Mouse (Mus musculus) heart, embryonic 11.5 days (tissue): Measurements from ENCODE around the gene Trappc13. TPM values are rescaled to one million over a fixed set of nuclear protein-coding genes. Genes with fewer than 3 reads are reported as not detected.

Source experiments
- ATAC-seq: fragments of 200-750 bp; cut with Nextera tagmentation; replicated peaks from 2 replicates; pipeline ENCODE4 v1.8.0; 2017; ENCODE audit warnings: moderate library complexity; ENCODE audit not compliant: insufficient number of reproducible peaks, low FRiP score, low TSS enrichment
- H3K27ac ChIP-seq: fragments of 300-500 bp; sonication (generic); 2 replicates; pipeline ENCODE4 v1.5.1; 2014; ENCODE audit warnings: mild to moderate bottlenecking, low read depth, low read length
- H3K27me3 ChIP-seq: fragments of 300-500 bp; sonication (generic); 2 replicates; pipeline ENCODE4 v1.6.1; 2014; ENCODE audit warnings: mild to moderate bottlenecking, low read length, mixed read lengths; ENCODE audit not compliant: control insufficient read depth, insufficient read depth
- H3K36me3 ChIP-seq: fragments of 300-500 bp; sonication (generic); 2 replicates; pipeline ENCODE4 v1.6.1; 2014; ENCODE audit warnings: mild to moderate bottlenecking, low read length, moderate library complexity, mixed read lengths; ENCODE audit not compliant: control insufficient read depth, insufficient read depth
- H3K4me1 ChIP-seq: fragments of 300-500 bp; sonication (generic); 2 replicates; pipeline ENCODE4 v1.6.1; 2014; ENCODE audit warnings: low read length; ENCODE audit not compliant: control insufficient read depth, insufficient read depth
- H3K4me2 ChIP-seq: fragments of 300-500 bp; sonication (generic); 2 replicates; pipeline ENCODE4 v1.6.1; 2014; ENCODE audit warnings: mild to moderate bottlenecking, moderate library complexity
- H3K4me3 ChIP-seq: fragments of 300-500 bp; sonication (generic); 2 replicates; pipeline ENCODE4 v1.5.1; 2014; ENCODE audit warnings: low read depth, low read length
- H3K9ac ChIP-seq: fragments of 300-500 bp; sonication (generic); 2 replicates; pipeline ENCODE4 v1.6.1; 2014; ENCODE audit warnings: mild to moderate bottlenecking, low read depth, low read length, moderate library complexity
- H3K9me3 ChIP-seq: fragments of 300-500 bp; sonication (generic); replicated peaks from 2 replicates; pipeline ENCODE4 v1.6.1; 2016; ENCODE audit warnings: low read length; ENCODE audit not compliant: control insufficient read depth
- WGBS: fragments of 180-500 bp; shearing (Covaris S2); extraction: QIAGEN DNeasy Blood & Tissue Kit; methylation state at CpG from one replicate; pipeline ENCODE4 v1.1.7; 2014; ENCODE audit not compliant: insufficient replicate concordance; 5-methylcytosine and 5-hydroxymethylcytosine counted together
- polyA plus RNA-seq: library from polyadenylated mRNA; unstranded; fragments of >200 nt; fragmentation: Nextera tagmentation; extraction: Ambion mirVana; gene quantifications from 2 replicates; pipeline ENCODE4 v1.2.1, GENCODE M21; 2014

The Trappc13 gene
- polyA plus RNA-seq, 1 experiment from 2014 or later: 58.1 TPM

- Histone ChIP-seq H3K9ac (no peak overlapping the region), H3K9me3 (no peaks in the 10 kb centered on the region), H3K4me3 (no peak overlapping the region), H3K4me1 (peaks cover 5% of the 10 kb centered on the region), H3K4me2 (no peak overlapping the region), H3K27me3 (no peaks in the 10 kb centered on the region), H3K36me3 (peaks cover 2% of the 10 kb centered on the region; the same call in 1 of the 2 replicates), H3K27ac (no peak overlapping the region)
- no peak for ATAC-seq
Observed at GRCm38 (mm10) chr13:104172498-104172897, 5.8 kb downstream of the Trappc13 start.

- Histone ChIP-seq H3K4me1 (peaks cover 3% of the 10 kb centered on the region; the same call in 1 of the 2 replicates), H3K36me3 (peaks cover 2% of the 10 kb centered on the region; the same call in 1 of the 2 replicates), H3K27ac (no peak overlapping the region), H3K4me2 (no peak overlapping the region), H3K4me3 (no peak overlapping the region), H3K9me3 (no peaks in the 10 kb centered on the region), H3K27me3 (no peaks in the 10 kb centered on the region), H3K9ac (no peak overlapping the region)
- no peak for ATAC-seq
- 93% methylated on average over 5 of the region's 5 CpGs for WGBS
Observed at GRCm38 (mm10) chr13:104171711-104172110, 6.6 kb downstream of the Trappc13 start.

DNA sequence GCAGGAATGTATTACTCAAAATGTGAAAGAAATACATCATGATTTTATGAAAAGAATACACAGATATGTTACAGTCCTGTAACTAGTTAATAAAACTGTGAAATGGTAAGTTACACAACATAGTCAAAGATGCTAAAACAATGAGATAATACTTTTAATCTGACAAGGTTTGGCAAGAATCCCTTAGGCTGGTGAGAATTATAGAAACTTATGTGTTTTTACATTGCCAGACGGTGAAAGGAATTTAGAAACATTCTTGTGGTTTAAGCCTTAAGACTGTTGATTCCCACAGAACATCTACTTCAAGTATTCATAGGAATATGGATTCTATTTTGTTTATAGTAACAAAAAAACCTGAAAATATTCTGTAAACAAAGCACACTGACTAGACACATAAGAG lies 22.6 kb downstream of the Trappc13 start:
- H3K4me1 ChIP-seq: no peaks in the 10 kb centered on the region
- no peak overlapping the region for H3K4me3 ChIP-seq
- H3K9me3 ChIP-seq: no peaks in the 10 kb centered on the region
- WGBS: 89% methylated on average over 1 of the region's 1 CpGs
- no peaks in the 10 kb centered on the region for H3K27me3 ChIP-seq
- no peak overlapping the region for H3K4me2 ChIP-seq
- no peak overlapping the region for H3K27ac ChIP-seq
- peaks cover 7% of the 10 kb centered on the region for H3K36me3 ChIP-seq
- no peak overlapping the region for H3K9ac ChIP-seq
- ATAC-seq: no peak

GRCm38 (mm10) chr13:104155106-104155505 lies 23.2 kb downstream of the Trappc13 start:
- Histone ChIP-seq H3K27me3 (no peaks in the 10 kb centered on the region), H3K4me2 (no peak overlapping the region), H3K27ac (no peak overlapping the region), H3K9ac (no peak overlapping the region), H3K9me3 (no peaks in the 10 kb centered on the region), H3K4me1 (no peaks in the 10 kb centered on the region), H3K4me3 (no peak overlapping the region), H3K36me3 (peaks cover 7% of the 10 kb centered on the region)
- no peak for ATAC-seq
- 92% methylated on average over 7 of the region's 7 CpGs for WGBS

DNA sequence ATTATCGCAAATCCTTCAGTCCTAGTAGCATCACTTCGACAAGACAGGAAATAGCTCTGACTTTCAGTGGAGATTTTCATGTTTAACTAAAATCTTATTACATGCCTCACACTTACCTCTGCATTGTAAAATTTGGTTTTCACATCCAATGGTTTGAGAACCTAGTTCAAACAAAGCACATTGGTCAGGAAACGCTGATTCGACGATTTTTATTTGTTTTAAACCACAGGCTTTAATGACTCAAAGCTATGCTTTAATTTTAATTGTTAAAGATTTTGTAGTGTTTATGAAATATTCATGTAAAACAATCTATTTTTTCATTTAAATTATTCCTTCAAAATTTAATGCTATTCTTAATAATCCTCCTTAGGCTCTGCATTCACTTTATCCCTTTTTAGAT lies 24.1 kb downstream of the Trappc13 start:
- Histone ChIP-seq H3K36me3 (peaks cover 11% of the 10 kb centered on the region), H3K9ac (no peak overlapping the region), H3K4me1 (no peaks in the 10 kb centered on the region), H3K27ac (no peak overlapping the region), H3K27me3 (no peaks in the 10 kb centered on the region), H3K9me3 (no peaks in the 10 kb centered on the region), H3K4me2 (no peak overlapping the region), H3K4me3 (no peak overlapping the region)
- ATAC-seq: no peak
- 90% methylated on average over 5 of the region's 5 CpGs for WGBS

- Histone ChIP-seq H3K9ac (no peak overlapping the region), H3K9me3 (no peaks in the 10 kb centered on the region), H3K4me1 (no peaks in the 10 kb centered on the region), H3K27ac (no peak overlapping the region), H3K4me3 (no peak overlapping the region), H3K27me3 (no peaks in the 10 kb centered on the region), H3K4me2 (no peak overlapping the region), H3K36me3 (peaks cover 23% of the 10 kb centered on the region)
- no peak for ATAC-seq
- WGBS: 93% methylated on average over 3 of the region's 3 CpGs
Observed at GRCm38 (mm10) chr13:104145646-104146045, 32.6 kb downstream of the Trappc13 start.

- H3K4me3 ChIP-seq: no peak overlapping the region
- H3K9ac ChIP-seq: no peak overlapping the region
- no peaks in the 10 kb centered on the region for H3K4me1 ChIP-seq
- 81% methylated on average over 9 of the region's 9 CpGs for WGBS
- H3K9me3 ChIP-seq: no peaks in the 10 kb centered on the region
- no peak overlapping the region for H3K4me2 ChIP-seq
- no peak overlapping the region for H3K27ac ChIP-seq
- no peaks in the 10 kb centered on the region for H3K27me3 ChIP-seq
- ATAC-seq: no peak
- H3K36me3 ChIP-seq: peaks cover 23% of the 10 kb centered on the region
Observed at GRCm38 (mm10) chr13:104144871-104145270, 33.4 kb downstream of the Trappc13 start.

GRCm38 (mm10) chr13:104139369-104140209 lies 38.7 kb downstream of the Trappc13 start:
- Histone ChIP-seq H3K4me3 (no peak overlapping the region), H3K9me3 (no peaks in the 10 kb centered on the region), H3K4me2 (peak overlapping the region; percentile 29; the same call in 1 of the 2 replicates), H3K9ac (no peak overlapping the region), H3K27ac (no peak overlapping the region), H3K4me1 (no peaks in the 10 kb centered on the region), H3K36me3 (peaks cover 6% of the 10 kb centered on the region; the same call in 1 of the 2 replicates), H3K27me3 (no peaks in the 10 kb centered on the region)
- ATAC-seq: no peak
- 38% methylated on average over 13 of the region's 13 CpGs for WGBS
